Mouse (Mus musculus) hindbrain, postnatal 0 days (tissue): ENCODE data around the gene Tcea2. TPM values are rescaled to one million over a fixed set of nuclear protein-coding genes. Genes with fewer than 3 reads are reported as not detected.

ENCODE experiments used
- ATAC-seq: fragments of 200-750 bp; cut with Nextera tagmentation; 2 replicates; pipeline ENCODE4 v1.8.0; 2017; ENCODE audit warnings: mild to moderate bottlenecking, moderate TSS enrichment, moderate library complexity
- DNase-seq: peaks from one replicate; pipeline ENCODE4 v3.0.0-alpha.2; 2015; ENCODE audit warnings: low spot score
- H3K27ac ChIP-seq: fragments of 300-500 bp; sonication (generic); 2 replicates; pipeline ENCODE4 v1.5.1; 2014; ENCODE audit warnings: mild to moderate bottlenecking
- H3K27me3 ChIP-seq: fragments of 300-500 bp; sonication (generic); 2 replicates; pipeline ENCODE4 v1.6.1; 2014; ENCODE audit warnings: low read length, mixed read lengths; ENCODE audit not compliant: insufficient read depth
- H3K36me3 ChIP-seq: fragments of 300-500 bp; sonication (generic); 2 replicates; pipeline ENCODE4 v1.6.1; 2014; ENCODE audit warnings: low read length, mixed read lengths; ENCODE audit not compliant: insufficient read depth
- H3K4me1 ChIP-seq: fragments of 300-500 bp; sonication (generic); 2 replicates; pipeline ENCODE4 v1.6.1; 2014; ENCODE audit warnings: antibody characterized with exemption, low read length, mixed read lengths; ENCODE audit not compliant: insufficient read depth
- H3K4me2 ChIP-seq: fragments of 300-500 bp; sonication (generic); 2 replicates; pipeline ENCODE4 v1.6.1; 2014; ENCODE audit warnings: low read depth, mild to moderate bottlenecking, low read length, moderate library complexity, mixed read lengths
- H3K4me3 ChIP-seq: fragments of 300-500 bp; sonication (generic); 2 replicates; pipeline ENCODE4 v1.5.1; 2014; ENCODE audit warnings: low read length
- H3K9ac ChIP-seq: fragments of 300-500 bp; sonication (generic); replicated peaks from 2 replicates; pipeline ENCODE4 v1.6.1; 2014; ENCODE audit warnings: mild to moderate bottlenecking, low read length, moderate library complexity, mixed read lengths
- H3K9me3 ChIP-seq: fragments of 300-500 bp; sonication (generic); 2 replicates; pipeline ENCODE4 v1.6.1; 2016; ENCODE audit warnings: low read length, mixed read lengths
- CTCF ChIP-seq: IDR thresholded peaks from 2 replicates; pipeline ENCODE4 v1.5.1; 2016; ENCODE audit warnings: antibody characterized with exemption, control low read depth, low read depth
- WGBS: fragments of 180-500 bp; shearing (Covaris S2); extraction: QIAGEN DNeasy Blood & Tissue Kit; methylation state at CpG from one replicate; pipeline ENCODE4 v1.1.7; 2014; 5-methylcytosine and 5-hydroxymethylcytosine counted together
- polyA plus RNA-seq: library from polyadenylated mRNA; unstranded; fragments of >200 nt; fragmentation: Nextera tagmentation; extraction: Ambion mirVana; gene quantifications from 2 replicates; pipeline ENCODE4 v1.2.1, GENCODE M21; 2015
- total RNA-seq: library from RNA; depleted of rRNA; stranded (reverse); fragments of >200 nt; gene quantifications from 2 replicates; pipeline ENCODE4 v1.2.3, GENCODE M21; 2014

Tcea2 gene
- total and polyA plus RNA-seq, 2 experiments from 2014 or later, result 48.7 to 50.2 TPM

- no peaks in the 10 kb centered on the region; the same call in 1 of the 2 replicates for H3K36me3 ChIP-seq
- no peak overlapping the region for H3K4me3 ChIP-seq
- 34% methylated on average over 7 of the region's 7 CpGs for WGBS
- no peak for ATAC-seq
- H3K27ac ChIP-seq, result no peak overlapping the region
- peaks cover 30% of the 10 kb centered on the region for H3K4me1 ChIP-seq
- no peak overlapping the region; the same call in 1 of the 2 replicates for H3K9ac ChIP-seq
- no peak for DNase-seq
- no peaks in the 10 kb centered on the region for H3K9me3 ChIP-seq
- peaks cover 31% of the 10 kb centered on the region for H3K27me3 ChIP-seq
- TF ChIP-seq CTCF, result no peak
- peak overlapping the region; percentile 62; the same call in 1 of the 2 replicates for H3K4me2 ChIP-seq
Observed at GRCm38 (mm10) chr2:181671984-181672383, 8.1 kb upstream of the Tcea2 start.

DNA sequence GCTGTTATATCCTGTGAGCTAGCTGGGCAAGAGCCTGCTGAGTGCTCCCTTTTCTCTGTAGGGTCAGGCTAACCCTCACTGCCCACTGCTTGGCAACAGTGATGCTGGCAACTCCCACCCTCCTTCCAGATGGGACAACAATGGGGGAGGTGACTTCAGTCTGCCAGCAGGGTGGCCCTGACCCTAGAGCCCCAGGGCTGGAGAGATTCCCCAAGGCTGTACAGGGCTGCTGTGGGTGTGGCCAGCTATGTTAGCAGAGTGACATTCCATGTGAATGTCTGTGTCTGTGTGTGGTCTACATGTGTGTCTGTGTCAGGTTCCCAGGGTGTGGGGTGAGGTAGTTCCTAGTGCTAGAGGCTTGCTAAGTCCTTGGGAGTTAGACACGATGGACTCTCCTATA lies 6.6 kb upstream of the Tcea2 start:
- 52% methylated on average over 1 of the region's 1 CpGs for WGBS
- no peaks in the 10 kb centered on the region; the same call in 1 of the 2 replicates for H3K36me3 ChIP-seq
- no peak overlapping the region for H3K4me2 ChIP-seq
- peaks cover 31% of the 10 kb centered on the region for H3K27me3 ChIP-seq
- H3K4me1 ChIP-seq, result peaks cover 32% of the 10 kb centered on the region
- no peak for DNase-seq
- H3K4me3 ChIP-seq, result no peak overlapping the region
- no peak overlapping the region for H3K9ac ChIP-seq
- no peak overlapping the region; the same call in 1 of the 2 replicates for H3K27ac ChIP-seq
- ATAC-seq, result peak; percentile 22; the same call in 1 of the 2 replicates
- no peak for TF ChIP-seq CTCF
- H3K9me3 ChIP-seq, result no peaks in the 10 kb centered on the region

GRCm38 (mm10) chr2:181674934-181675333 lies 5.2 kb upstream of the Tcea2 start:
- Histone ChIP-seq H3K27ac (peak overlapping the region; percentile 36; the same call in 1 of the 2 replicates), H3K36me3 (no peaks in the 10 kb centered on the region), H3K4me3 (no peak overlapping the region), H3K9me3 (no peaks in the 10 kb centered on the region), H3K9ac (no peak overlapping the region), H3K4me2 (no peak overlapping the region), H3K4me1 (peaks cover 32% of the 10 kb centered on the region), H3K27me3 (peaks cover 24% of the 10 kb centered on the region)
- TF ChIP-seq CTCF, result no peak
- WGBS, result 76% methylated on average over 4 of the region's 4 CpGs
- DNase-seq (no peak), ATAC-seq (no peak)

GRCm38 (mm10) chr2:181675454-181675853 lies 4.7 kb upstream of the Tcea2 start:
- WGBS, result 3% methylated on average over 14 of the region's 14 CpGs
- TF ChIP-seq CTCF, result no peak
- Histone ChIP-seq H3K4me2 (peak overlapping the region; percentile 38), H3K9me3 (no peaks in the 10 kb centered on the region), H3K9ac (no peak overlapping the region), H3K4me1 (peaks cover 30% of the 10 kb centered on the region), H3K4me3 (no peak overlapping the region), H3K27me3 (peaks cover 19% of the 10 kb centered on the region), H3K36me3 (no peaks in the 10 kb centered on the region), H3K27ac (peak overlapping the region; percentile 36; the same call in 1 of the 2 replicates)
- peak; percentile 31; the same call in 1 of the 2 replicates for ATAC-seq
- peak; percentile 66 for DNase-seq

DNA sequence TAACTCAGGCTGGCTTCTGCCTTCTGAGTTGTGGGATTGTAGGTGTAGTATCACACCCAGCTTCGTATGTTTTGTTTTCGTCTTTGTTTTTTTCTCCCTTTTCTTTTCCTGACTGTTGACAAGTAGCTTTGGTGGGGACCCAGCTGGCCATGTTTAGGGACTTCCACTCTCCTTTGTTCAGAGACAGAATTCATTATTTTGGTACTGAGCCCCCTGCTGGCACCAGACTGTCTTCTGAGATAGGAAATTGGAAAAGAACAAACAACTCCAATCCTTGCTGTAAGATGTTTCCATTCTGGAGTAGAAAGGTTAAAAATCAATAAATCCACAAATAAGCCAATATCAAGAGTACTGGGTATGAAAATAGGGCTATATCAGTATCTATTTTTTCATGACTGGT lies 3.7 kb upstream of the Tcea2 start:
- Histone ChIP-seq H3K9ac (no peak overlapping the region), H3K4me3 (no peak overlapping the region)
- WGBS, result 17% methylated on average over 2 of the region's 2 CpGs

DNA sequence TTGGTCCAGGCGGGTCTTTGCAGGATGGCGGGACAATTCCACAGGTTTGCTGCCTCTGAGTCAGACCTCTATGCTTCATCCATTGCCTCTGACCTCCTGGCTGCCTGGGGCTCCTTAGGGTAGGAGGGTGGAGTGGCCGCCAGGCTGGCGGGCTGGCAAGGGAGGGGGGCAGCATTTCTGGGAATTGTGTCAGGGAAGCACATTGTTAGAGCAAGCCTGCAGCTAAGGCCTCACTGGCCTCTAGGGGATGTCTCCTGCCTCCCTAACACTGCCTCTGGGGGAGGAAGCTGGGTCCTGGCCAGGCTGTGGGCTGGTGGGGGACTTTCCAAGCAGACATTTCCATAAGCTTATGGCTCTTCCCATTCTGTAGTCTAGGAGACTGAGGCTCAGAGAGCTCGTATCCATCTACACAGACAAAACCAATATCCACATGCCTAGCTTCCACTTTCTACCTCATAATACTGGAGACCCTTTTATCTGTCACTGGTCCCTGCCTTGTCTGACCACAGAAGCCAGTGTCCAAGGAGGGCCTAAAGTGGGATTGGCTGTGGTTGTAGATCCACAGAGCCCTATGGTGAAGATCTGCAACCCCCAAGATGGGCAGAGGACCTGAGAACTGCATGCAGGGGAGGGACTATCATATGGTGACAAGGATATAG lies 2.9 kb upstream of the Tcea2 start:
- 54% methylated on average over 5 of the region's 5 CpGs for WGBS
- peak overlapping the region; percentile 8; the same call in 1 of the 2 replicates for H3K27ac ChIP-seq
- ATAC-seq, result no peak

More for the DNA sequence above, 3.7 kb upstream of the Tcea2 start:
- Histone ChIP-seq H3K27ac (peak overlapping the region; percentile 8; the same call in 1 of the 2 replicates), H3K4me2 (no peak overlapping the region), H3K9me3 (no peaks in the 10 kb centered on the region), H3K27me3 (peaks cover 9% of the 10 kb centered on the region; the same call in 1 of the 2 replicates), H3K4me1 (peaks cover 22% of the 10 kb centered on the region), H3K36me3 (no peaks in the 10 kb centered on the region)
- ATAC-seq, result no peak
- DNase-seq, result peak; percentile 55
- TF ChIP-seq CTCF, result peak; percentile 45

GRCm38 (mm10) chr2:181677755-181678098 lies 2.4 kb upstream of the Tcea2 start:
- 59% methylated on average over 3 of the region's 3 CpGs for WGBS
- Histone ChIP-seq H3K4me1 (peaks cover 22% of the 10 kb centered on the region), H3K9ac (no peak overlapping the region), H3K9me3 (no peaks in the 10 kb centered on the region), H3K4me2 (no peak overlapping the region), H3K4me3 (no peak overlapping the region), H3K36me3 (no peaks in the 10 kb centered on the region), H3K27me3 (no peaks in the 10 kb centered on the region), H3K27ac (no peak overlapping the region)
- DNase-seq (no peak), ATAC-seq (no peak)
- TF ChIP-seq CTCF, result no peak

More for the DNA sequence above, 2.9 kb upstream of the Tcea2 start:
- Histone ChIP-seq H3K4me2 (no peak overlapping the region), H3K9ac (no peak overlapping the region), H3K4me1 (peaks cover 22% of the 10 kb centered on the region), H3K4me3 (no peak overlapping the region), H3K27me3 (0 out of 2 replicates have a peak, but pooled peaks cover 3% of the 10 kb centered on the region), H3K9me3 (no peaks in the 10 kb centered on the region), H3K36me3 (no peaks in the 10 kb centered on the region)
- 0 out of 2 replicates have a peak, but pooled peaks have one; percentile 19 for TF ChIP-seq CTCF
- DNase-seq, result no peak
